Mouse (Mus musculus): ENCODE measurements around the gene Pgghg.

Gene Pgghg

DNA sequence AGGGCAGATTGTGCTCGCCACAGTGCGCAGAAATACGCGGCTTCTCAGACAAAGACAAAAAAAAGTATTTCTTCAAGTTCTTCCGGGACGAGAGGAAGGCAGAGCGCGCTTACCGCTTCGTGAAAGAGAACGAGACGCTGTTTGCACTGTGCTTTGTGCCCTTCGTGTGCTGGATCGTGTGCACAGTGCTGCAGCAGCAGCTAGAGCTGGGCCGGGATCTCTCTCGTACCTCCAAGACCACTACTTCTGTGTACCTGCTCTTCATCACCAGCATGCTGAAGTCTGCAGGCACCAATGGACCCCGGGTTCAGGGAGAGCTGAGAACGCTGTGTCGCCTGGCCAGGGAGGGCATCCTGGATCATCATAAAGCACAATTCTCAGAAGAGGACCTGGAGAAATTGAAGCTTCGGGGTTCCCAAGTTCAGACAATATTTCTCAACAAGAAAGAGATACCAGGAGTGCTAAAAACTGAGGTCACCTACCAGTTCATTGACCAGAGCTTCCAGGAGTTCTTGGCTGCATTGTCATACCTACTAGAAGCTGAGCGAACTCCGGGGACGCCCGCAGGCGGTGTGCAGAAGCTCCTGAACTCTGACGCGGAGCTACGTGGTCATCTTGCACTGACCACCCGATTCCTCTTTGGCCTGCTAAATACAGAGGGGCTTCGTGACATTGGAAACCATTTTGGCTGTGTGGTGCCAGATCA, 18.0 kb upstream of the Pgghg start:
- DNase-seq, result no peak

- no peak for DNase-seq
Observed at GRCm38 (mm10) chr7:140927181-140927580, 14.0 kb upstream of the Pgghg start.

- DNase-seq, result no peak
Observed at GRCm38 (mm10) chr7:140938436-140938835, 2.8 kb upstream of the Pgghg start.

DNA sequence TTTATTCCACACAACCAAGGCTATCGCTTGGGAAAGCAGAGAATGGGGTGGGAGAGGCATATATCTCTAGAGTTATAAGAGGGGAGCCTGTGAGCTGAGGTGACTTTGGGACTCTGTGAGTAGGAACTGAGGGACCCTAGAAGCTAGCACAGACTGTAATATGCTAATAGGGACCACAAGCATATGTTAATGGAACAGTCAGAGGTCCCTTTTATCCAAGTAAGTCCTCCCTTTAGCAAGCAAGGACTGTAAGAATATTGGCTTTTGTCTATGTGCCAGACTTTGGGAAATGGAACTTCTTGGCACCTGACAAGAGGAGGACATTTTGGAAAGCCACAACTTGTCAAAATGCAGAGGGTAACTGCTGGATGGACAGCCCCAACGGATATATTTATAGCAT, 2.3 kb upstream of the Pgghg start:
- no peak for DNase-seq

GRCm38 (mm10) chr7:140939669-140940171, 1.5 kb upstream of the Pgghg start:
- DNase-seq, result peak; percentile 38

DNA sequence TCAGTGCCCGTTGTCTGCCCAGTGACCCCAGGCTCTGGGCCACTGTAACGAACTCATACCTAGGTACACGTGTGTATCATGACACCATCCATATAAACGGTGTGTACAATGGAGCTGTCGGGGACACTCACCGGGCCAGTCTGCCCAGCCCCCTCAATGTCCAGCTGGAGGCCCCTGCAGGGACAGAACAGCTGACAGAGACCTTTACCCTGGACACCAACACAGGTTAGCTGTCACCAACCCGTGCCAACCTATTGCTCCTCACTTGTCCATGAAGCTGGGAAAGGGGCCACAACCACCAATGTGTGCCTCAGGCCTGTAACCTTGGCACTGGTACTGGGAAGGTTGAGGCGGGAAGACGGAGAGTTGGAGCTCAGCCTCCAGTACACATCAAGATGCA, 1.1 kb downstream of the Pgghg start:
- peak; percentile 23 for DNase-seq

- DNase-seq, result no peak
Observed at GRCm38 (mm10) chr7:140942811-140943210, 1.6 kb downstream of the Pgghg start.

GRCm38 (mm10) chr7:140943356-140943755, 2.2 kb downstream of the Pgghg start:
- no peak for DNase-seq

DNA sequence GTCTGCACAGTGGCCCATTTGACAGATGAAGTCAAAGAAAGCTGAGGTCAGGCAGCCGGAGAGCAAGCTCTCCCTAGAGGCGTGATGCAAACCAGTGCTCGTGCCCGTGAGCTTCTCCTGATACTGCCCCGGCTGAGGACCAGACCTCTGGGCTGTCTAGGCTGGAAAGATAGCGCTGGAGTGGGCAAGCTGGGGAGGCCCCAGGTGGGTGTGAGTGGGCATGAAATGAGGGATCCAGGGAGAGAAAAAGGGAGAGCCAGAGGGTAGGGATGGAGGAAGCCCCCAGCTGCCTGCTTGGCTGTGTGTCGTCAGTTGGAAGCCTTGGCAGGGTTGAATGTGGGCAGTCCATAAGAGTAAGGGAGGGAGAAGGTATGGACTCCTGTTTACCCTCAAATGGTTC, 3.0 kb downstream of the Pgghg start:
- no peak for DNase-seq

- no peak for DNase-seq
Observed at GRCm38 (mm10) chr7:140945247-140945646, 4.1 kb downstream of the Pgghg start.

- no peak for DNase-seq
Observed at GRCm38 (mm10) chr7:140946311-140946710, 5.1 kb downstream of the Pgghg start.

GRCm38 (mm10) chr7:140946980-140947379, 5.8 kb downstream of the Pgghg start:
- no peak for DNase-seq

- no peak for DNase-seq
Observed at GRCm38 (mm10) chr7:140948161-140948560, 7.0 kb downstream of the Pgghg start.

- no peak for DNase-seq
Observed at GRCm38 (mm10) chr7:140949255-140949654, 8.1 kb downstream of the Pgghg start.

GRCm38 (mm10) chr7:140949824-140950530, 8.8 kb downstream of the Pgghg start, which contains the start of gene Ifitm5:
Gene Ifitm5 (minus strand): TSS chr7:140950291.
- no peak for DNase-seq

DNA sequence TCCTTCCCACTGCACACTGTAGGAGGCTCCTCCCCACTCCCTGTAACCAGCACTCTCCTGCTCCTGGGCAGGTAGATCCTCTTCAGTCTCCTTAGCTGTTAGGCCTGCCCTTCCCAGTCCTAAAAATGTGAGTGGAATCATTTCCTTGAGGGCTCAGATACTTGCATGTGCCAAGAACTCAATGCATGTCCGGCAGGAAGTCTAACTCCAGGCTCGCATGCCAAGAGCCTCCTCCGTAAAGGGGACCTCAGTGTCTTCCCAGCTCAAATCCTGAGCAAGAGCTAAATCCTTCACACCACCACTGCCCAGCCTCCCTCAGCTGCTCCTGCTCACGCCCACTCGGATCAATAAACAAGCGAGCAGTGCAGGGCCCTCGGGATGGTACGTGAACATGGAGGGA, 9.9 kb downstream of the Pgghg start:
- peak; percentile 54 for DNase-seq

- no peak for DNase-seq
Observed at GRCm38 (mm10) chr7:140951765-140952164, 10.6 kb downstream of the Pgghg start.

DNA sequence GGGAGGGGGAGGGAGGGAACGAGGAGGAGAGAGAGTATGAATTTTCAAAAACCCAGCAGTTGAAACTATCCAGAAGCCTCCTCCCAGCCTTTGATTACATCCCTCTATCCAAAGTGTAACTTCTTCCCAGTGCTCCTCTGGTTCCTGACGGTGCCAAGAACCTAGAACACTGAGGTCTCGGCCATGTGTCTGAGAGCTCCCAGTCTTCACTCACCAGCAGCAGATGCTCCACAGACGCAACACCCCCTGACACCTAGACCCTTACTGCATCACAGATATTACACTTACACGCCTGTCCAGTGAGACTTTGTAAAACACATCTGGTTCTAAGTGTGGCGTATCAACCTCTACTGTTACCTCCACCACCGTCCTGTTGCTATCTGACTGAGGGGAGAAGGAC, 11.2 kb downstream of the Pgghg start:
- no peak for DNase-seq

- no peak for DNase-seq
Observed at GRCm38 (mm10) chr7:140953133-140953532, 11.9 kb downstream of the Pgghg start.

- DNase-seq, result no peak
Observed at GRCm38 (mm10) chr7:140953800-140954732, 12.9 kb downstream of the Pgghg start.

GRCm38 (mm10) chr7:140954733-140955071, 13.5 kb downstream of the Pgghg start:
- no peak for DNase-seq

DNA sequence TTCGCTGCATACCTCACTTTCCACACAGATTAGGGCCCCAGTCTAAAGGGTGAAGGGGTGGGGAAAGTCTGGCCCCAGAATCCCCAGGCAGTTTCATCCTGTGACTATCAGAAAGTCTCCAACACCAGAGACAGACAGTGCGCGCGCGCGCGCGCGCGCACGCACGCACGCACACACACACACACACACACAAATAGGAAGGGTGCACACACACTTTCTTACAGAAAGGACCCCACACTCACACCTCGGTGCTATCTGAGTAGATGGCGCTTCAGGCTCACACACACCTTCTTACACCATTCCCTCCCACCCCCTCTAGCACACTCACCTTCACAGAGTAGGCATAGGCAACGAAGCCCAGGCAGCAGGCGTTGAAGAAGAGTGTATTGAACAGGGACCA, 14.2 kb downstream of the Pgghg start:
- peak; percentile 22 for DNase-seq

Data from lung, postnatal 14 days (tissue).